Mouse (Mus musculus) MEL (cell line): ENCODE data around the gene Ctsc.

Source experiments
- MEF2A ChIP-seq: IDR thresholded peaks from 2 replicates; pipeline ENCODE4 v1.6.1; 2014; ENCODE audit warnings: low read depth, mild to moderate bottlenecking, inconsistent platforms, low read length, improper control_type of control experiment; ENCODE audit not compliant: poor library complexity, insufficient replicate concordance, severe bottlenecking; ENCODE audit errors: extremely low read depth
- POLR2A ChIP-seq, 2 experiments: IDR thresholded peaks; 2 replicates each; pipeline ENCODE4 v1.6.1; 2011 to 2012; ENCODE audit warnings: low read length in 2 of 2, mild to moderate bottlenecking in 2 of 2, control low read depth in 1 of 2, improper control_type of control experiment in 1 of 2, low read depth in 1 of 2, moderate library complexity in 1 of 2; ENCODE audit not compliant: control insufficient read depth in 1 of 2, insufficient read depth in 1 of 2, poor library complexity in 1 of 2
- SMC3 ChIP-seq: IDR thresholded peaks from 2 replicates; pipeline ENCODE4 v1.6.1; 2011; ENCODE audit warnings: low read depth, low read length, improper control_type of control experiment

DNA sequence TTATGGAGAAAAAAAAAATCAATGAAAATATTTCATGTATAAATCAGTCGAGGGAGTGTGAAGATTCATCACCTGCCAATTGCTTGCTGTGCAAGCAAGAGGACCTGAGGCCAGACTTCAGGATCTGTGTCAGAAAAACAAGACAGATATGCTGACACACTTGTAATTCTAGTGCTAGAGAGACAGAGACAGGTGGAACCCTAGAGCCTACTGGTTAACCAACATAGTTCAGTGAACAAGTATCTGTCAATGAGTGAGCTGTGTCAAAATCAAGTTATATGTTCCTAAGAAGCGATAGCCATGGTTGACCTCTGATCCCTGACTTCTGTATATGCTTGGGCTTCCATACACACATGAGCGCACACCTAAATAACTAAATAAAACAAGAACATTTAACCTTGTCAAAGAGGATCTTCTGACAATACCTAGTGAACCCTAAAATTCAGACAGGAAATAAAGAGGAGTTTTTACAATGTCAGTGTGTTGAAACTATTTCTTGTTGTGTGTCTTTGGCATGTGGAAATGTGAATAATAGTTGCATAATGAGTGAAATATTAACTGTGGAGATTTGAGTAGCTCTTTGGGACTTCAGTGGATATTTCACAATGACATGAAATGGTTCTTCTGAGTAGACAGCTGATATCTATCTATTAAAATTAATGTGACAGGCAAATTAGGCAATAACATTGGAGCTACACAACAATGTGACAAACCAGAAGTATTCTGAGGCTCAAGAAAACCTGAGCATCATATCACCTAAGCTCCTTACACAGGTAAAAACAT, 32.7 kb downstream of the Ctsc start:
- no peak for TF ChIP-seq SMC3
- no peak for TF ChIP-seq MEF2A
- no peak for TF ChIP-seq POLR2A (IDR thresholded peaks at IDR 0.05; ENCODE audit: control insufficient read depth in 1 of 2, insufficient read depth in 1 of 2, low read depth in 1 of 2, low read length in 2 of 2, poor library complexity in 1 of 2)
